Mouse (Mus musculus): Measurements from ENCODE around the gene Hspbap1.

DNA sequence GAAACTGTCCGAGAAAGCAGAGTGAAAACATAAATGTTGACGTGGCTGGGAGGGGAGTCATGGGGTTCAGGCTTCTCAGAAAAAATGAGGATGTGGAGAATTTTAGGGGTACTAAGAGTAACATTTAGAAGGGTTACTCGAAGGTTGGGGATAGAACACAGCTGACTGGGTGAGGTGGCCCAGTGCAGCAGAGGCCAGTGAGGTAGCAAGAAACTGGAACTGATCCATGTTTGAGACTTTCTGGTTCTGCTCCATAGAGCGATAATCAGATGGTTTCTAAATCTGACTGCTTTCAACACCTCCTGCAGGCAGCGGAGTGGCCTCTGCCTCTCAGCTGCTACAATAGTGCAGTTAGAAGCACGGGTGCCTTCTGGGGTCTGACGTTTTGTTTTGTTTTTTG, 6.6 kb downstream of the Hspbap1 start:
- no peak for TF ChIP-seq CTCF (IDR thresholded peaks at IDR 0.05; ENCODE audit: insufficient read depth, low read depth, low read length)
- TF ChIP-seq POLR2A (IDR thresholded peaks at IDR 0.05; ENCODE audit: insufficient read depth, low read depth, low read length): no peak

All from olfactory bulb, adult 2 months (tissue).